Mouse (Mus musculus) olfactory bulb, adult 2 months (tissue): ENCODE measurements around the gene Dmrt3.

ENCODE experiments used
- CTCF ChIP-seq: fragments of 200-500 bp; IDR thresholded peaks from 2 replicates; pipeline ENCODE4 v1.5.1; 2012; ENCODE audit warnings: low read depth, mild to moderate bottlenecking, low read length, moderate library complexity; ENCODE audit not compliant: insufficient read depth
- POLR2A ChIP-seq: fragments of 200-500 bp; IDR thresholded peaks from 2 replicates; pipeline ENCODE4 v1.6.1; 2012; ENCODE audit warnings: mild to moderate bottlenecking, low read depth, low read length, moderate library complexity; ENCODE audit not compliant: insufficient read depth

DNA sequence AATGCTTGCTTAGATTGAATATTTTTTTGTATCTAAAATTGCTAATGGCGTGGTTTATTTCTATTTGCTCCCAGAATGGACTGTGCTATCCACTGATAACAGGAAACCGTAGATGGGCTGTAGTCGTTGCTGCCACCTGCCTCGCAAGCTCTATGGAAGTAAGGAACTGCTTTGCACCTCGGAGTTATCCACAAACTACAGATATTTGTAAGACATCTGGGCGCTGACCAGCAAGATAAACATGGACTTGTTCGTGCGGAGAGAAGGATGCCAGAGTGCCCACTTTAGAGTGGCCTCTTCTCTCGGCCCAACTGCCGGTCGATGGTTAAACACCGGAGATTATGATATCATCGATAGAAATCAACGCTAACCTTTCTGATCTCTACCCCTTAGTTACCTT lies 61.6 kb downstream of the Dmrt3 start:
- no peak for TF ChIP-seq CTCF
- TF ChIP-seq POLR2A = no peak
